Mouse (Mus musculus): ENCODE data around the gene Akap13.

- no peak for TF ChIP-seq POLR2A (IDR thresholded peaks at IDR 0.05; ENCODE audit: borderline replicate concordance, insufficient read depth, low read length)
- no peak for TF ChIP-seq CTCF (IDR thresholded peaks at IDR 0.05; ENCODE audit: borderline replicate concordance, insufficient read depth, low read depth, low read length)
Observed at GRCm38 (mm10) chr7:75642178-75642777, 186.9 kb downstream of the Akap13 start.

Data from cerebellum, adult 2 months (tissue).